Mouse (Mus musculus) ovary, adult 18-20 months (tissue): ENCODE results near the gene Acot13.
A peak's percentile ranks its signal among the peaks of the same experiment; 100 is the strongest.
"Not testable (repeated sequence)": the region's sequence is repeated elsewhere in the genome, so short reads cannot be mapped to it uniquely, and the experiment has no call there.

Experiments
- DNase-seq: peaks from one replicate; pipeline ENCODE4 v3.0.0; 2022; ENCODE audit warnings: low spot score, mixed read lengths

Gene Acot13

DNA sequence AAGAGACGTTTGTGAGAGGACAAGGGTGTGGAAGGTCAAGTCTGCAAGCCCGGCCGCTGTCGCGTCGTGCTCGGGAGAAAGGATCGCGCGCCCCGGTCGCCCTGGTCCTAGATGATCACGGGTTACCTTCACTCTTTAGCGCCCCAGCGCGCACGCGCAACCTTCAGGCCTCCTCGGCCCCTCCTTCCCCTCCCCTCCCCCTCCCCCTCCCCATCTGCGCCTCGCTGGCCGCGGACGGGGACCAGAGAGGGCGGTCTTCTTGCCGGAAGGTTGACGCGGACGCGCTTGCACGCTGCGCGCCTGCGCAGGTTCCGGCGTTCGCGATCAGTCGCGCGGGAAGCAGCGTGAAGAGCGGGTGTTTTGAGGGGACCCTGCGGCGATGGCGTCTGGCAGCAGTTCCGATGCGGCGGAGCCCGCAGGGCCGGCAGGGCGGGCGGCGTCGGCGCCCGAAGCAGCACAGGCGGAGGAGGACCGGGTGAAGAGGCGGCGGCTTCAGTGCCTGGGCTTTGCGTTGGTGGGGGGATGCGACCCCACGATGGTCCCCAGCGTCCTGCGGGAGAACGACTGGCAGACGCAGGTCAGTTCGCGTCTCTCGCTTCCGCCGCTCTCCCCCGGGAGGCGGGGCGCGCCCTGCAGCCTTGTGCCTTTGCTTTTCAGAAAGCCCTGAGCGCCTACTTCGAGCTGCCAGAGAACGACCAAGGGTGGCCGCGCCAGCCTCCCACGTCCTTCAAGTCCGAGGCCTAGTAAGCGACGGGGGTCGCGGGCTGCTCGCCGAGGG, at the start of gene Acot13, which contains the start of gene Tdp2:
Acot13 (minus strand) TSS at position 188 of the 778 bp plus-strand sequence.
Tdp2 (plus strand) TSS at position 327 of the 778 bp plus-strand sequence.
- DNase-seq: peak; percentile 92

DNA sequence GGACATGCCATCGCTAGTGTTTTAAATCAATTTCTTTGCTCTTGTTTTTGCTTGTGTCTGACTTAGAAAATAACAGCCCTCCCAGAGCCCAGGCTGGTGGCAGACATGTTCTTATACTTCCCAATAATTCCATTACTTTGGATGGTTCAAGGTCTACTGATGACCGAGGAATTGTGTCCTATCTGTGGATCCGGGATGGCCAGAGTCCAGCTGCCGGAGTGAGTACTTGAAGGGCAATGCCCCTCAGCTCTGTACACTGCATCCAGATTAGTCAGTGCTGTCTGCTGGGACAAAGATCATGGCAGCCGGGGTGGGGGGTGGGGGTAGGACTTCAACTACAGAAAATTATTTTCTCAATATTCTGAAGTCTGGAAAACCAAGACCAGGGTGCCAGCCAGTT, 49.4 kb upstream of the Acot13 start:
- DNase-seq: no peak

DNA sequence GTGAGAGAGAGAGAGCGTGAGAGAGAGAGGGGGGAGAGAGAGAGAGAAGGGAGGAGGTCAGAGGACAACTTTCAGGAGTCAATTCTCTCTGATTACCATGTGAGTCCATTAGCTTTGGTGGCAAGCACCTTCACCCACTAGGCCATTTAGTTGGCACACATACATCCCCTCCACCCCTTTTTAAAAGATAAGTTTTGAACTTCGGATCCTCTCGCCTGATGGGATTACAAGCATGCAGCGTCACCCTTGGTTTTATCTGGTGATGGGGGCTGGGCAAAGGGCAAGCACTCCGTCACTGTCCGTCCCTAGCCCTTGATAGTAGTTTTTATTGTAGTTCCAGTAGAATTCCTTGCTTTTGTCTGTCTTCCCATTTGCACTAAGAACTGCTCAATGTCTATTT, 48.9 kb upstream of the Acot13 start:
- no peak for DNase-seq

DNA sequence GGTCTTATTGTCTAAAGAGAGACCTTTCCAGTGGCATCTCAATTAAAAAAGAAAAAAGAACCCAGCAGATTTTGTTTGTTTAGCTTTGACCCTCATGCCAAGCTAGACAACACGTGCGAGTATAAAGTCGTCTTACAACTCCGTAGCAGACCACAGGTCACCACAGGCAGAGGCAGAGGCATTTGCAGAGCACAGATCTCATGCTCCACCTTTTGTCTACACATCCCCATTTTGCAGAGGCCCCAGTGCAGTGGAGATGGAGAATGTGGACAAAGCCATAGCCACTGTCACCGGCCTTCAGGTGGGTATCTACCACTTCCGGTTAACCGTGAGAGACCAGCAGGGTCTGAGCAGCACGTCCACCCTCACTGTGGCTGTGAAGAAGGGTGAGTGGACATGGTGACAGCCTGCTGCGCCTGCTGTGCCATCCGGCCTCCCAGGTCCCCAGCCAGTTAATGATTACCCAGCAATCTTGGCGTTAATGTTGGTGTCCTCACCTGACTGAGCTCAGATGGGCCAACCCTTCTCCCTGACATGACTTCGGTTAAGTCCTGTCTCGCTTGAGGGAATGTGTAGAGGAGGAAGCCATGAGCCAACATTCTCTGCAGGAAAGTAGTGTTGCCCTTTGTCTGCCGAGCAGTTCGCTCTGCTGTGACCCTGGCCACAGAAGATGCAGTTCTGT, 48.2 kb upstream of the Acot13 start:
- no peak for DNase-seq

DNA sequence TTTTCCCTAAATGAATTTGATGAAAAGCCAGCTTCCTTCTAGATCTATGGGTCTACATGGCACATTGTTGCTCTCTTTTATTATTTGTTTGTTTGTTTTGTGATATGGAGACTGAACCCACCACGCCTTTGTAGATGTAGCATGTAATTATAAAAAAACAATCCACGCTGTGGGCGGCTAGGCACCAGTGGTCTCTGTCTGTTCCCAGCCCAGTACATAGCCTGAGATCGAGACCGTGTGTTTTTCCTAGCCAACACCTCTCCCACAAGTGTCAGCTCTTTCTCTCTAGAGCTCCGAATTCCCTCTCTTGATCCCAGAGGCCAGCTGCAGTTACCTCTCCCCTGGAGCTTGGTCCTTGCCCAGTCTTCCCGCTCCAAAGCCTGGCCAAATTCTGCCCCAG, 36.9 kb upstream of the Acot13 start:
- no peak for DNase-seq

DNA sequence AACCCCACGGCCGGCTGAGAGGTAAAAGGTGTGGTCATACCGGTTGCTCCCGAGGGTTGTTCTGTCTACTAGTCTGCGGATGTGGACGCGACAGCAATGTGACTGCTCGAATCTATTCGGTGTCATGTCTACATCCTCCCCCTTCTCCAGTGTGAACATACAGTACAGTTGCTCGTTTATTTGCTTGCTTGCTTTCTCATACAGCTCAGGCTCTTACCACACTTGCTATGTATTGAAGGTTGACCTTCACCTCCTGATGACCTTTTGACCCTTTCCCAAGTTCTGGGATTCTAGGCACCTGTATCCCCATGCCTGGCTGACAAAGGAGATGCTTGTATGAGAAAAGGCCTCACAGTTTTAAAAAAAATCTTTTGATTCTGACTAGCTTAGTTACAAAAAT, 36.4 kb upstream of the Acot13 start:
- no peak for DNase-seq

DNA sequence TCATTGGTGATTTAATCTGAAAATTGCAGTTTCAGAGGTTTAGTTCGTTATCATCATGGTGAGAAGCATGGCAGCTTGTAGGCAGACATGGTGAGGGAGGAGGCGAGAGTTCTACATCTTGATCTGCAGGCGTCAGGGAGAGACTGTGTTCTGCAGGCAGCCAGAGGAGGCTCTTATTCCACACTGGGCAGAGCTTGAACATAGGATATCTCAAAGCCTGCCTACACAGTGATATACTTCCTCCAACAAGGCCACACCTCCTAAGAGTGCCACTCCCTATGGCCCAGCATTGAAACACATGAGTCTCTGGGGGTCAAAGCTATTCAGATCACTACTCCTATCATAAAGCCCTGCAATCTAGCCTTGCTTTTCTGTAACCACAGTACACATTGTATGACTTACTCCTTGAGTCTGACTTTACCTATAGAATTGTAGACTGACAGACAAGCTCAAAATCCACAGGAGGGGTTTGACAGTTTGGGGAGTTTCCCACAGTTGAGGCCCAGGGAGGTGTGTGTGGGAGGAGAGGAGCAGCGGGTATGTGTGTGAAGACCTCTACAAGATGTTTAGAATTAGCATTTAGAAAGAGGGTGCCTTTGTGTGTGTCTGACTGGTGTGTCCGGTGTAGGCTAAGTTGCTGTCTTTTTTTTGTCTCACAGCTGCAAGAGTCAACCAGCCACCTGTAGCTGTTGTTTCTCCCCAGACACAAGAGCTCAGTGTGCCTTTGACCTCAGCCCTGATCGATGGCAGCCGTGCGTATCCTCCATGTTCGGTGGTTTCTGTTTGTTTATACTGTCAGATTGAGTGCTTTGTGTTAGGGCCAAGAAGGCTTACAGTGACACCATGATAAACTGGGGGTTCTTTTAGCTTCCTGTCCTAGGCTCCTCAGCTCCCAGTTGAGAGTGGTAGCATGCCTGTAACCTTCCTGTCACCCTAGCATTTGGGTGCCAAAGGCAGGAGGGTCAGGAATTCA, 35.4 kb upstream of the Acot13 start:
- no peak for DNase-seq

DNA sequence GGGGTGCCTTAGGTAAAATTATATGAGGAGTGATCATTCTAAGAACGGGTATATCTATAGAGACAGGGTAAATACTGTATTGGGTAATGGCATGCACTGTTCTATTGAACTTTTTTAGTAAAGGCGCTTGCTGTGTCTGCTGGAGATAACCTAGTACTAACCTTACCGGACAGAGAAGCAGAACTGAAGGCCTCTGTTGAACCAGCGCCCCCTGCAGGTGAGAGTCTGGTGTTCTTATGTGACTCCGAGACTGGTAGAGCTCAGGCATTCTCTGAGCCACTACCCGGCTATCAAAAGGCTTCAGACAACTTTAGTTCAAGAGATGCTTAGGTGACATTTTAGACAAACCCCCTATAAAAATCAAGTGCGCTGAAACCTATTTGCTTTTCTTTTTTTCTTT, 31.2 kb upstream of the Acot13 start:
- DNase-seq: no peak

DNA sequence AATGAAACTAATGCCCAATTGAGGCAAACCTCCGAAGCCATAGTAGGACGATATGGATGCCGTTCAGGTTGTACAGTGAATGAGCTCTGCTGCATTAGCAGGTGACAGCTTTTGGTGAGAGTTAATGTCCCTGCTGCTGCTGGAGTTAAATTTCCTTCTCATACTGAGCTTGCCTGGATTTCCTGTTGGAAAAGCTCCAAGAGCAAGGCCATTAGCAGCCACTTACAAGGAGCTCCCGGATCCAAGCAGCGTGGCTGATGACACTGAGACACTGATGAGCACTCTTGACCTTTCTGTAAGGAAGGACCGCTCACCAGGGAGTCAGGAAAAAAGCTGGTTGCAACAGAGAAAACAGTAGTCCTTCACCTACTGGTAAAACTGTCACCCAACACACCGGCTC, 30.7 kb upstream of the Acot13 start:
- DNase-seq: no peak

DNA sequence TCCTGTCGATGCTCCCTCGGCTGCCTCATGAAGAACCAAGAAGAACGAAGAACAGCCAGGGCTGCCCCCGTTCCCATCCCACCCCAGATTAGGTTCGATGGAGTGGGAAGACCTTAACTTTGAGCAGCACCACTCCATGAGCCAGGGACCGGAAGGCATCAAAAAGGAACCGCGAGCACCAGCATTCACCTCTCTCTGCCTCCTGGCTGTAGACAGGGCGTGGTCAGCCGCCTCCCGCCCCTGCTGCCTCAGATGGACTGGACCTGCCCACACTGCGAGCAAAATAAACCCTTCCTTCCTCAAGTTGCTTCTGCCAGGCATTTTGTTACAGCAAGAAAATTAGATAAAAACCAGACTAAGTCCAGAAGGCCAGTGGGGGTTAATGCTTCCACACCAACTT, 29.7 kb upstream of the Acot13 start:
- DNase-seq: no peak

DNA sequence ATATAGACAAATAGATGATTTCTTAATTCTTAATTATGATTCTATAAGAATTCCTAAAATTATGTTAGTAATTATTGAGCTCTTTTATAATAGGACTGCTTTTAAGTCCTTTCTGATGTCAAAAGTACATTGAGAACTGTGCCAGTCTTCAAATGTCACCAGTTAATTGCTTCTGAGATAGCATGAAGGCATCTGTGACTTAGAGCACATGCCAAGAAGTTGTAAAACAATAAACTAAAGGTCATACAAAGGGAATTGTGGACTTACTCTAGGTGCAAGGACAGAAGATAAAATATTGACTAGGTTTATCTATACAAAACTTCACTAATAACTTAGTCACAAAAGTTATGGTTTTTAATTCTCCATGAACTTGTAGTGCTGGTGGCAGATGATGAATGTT, 27.8 kb upstream of the Acot13 start:
- DNase-seq: no peak

DNA sequence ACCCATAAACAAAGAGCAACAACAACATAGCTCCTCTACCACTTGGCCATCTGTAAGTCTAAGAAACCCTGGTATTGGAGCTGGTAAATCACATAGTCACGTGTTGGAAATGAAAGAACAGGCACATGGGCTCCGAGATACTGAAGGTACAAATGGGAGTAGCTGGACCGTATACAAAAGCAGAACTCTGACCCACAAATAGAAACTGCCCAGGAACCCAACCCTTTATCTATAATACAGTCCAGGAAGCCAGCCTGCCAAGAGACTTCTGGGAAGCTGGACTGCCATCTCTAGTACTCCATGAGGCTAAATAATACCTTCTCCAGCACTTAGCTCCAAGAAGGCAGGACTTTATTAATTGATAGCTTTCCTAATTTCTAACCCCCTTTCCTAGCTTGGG, 21.2 kb upstream of the Acot13 start:
- DNase-seq: no peak

DNA sequence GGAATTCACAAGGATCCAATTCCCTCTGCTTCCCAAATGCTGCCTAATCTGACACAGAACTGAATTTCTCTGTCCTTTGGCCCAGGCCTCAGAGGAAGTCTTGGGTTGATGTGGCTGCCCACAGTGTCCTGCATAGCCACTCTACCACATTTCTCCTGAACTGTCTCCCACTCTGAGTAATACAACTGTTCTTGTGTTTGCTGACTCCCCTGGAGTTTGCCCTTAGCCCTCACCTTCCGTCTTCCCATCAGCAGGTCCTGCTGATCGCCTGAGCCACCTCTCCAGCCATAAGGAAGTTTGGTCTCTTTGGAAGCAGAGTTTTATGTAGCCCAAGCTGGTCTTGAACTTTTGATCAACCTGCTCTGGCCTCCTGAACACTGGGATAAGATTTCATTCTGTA, 20.6 kb upstream of the Acot13 start:
- no peak for DNase-seq

DNA sequence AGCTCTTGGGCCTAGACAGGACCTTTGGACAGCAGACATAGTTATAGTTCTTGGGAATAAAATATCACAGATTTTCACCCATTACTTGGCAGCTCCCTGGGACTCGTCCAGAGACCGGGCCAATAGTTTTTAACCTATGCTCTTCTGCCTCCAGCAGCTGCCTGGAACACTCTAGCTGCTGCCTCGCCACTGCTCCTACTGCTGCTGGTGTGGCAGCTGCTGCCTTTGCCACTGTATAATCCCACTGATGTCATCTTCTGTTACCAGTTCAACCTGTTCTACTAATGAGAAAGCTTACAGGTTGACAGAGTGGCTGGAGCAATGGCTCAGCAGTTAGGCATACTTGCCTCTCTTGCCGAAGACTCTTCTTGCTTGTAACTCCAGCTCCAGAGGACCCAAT, 18.0 kb upstream of the Acot13 start:
- no peak for DNase-seq

DNA sequence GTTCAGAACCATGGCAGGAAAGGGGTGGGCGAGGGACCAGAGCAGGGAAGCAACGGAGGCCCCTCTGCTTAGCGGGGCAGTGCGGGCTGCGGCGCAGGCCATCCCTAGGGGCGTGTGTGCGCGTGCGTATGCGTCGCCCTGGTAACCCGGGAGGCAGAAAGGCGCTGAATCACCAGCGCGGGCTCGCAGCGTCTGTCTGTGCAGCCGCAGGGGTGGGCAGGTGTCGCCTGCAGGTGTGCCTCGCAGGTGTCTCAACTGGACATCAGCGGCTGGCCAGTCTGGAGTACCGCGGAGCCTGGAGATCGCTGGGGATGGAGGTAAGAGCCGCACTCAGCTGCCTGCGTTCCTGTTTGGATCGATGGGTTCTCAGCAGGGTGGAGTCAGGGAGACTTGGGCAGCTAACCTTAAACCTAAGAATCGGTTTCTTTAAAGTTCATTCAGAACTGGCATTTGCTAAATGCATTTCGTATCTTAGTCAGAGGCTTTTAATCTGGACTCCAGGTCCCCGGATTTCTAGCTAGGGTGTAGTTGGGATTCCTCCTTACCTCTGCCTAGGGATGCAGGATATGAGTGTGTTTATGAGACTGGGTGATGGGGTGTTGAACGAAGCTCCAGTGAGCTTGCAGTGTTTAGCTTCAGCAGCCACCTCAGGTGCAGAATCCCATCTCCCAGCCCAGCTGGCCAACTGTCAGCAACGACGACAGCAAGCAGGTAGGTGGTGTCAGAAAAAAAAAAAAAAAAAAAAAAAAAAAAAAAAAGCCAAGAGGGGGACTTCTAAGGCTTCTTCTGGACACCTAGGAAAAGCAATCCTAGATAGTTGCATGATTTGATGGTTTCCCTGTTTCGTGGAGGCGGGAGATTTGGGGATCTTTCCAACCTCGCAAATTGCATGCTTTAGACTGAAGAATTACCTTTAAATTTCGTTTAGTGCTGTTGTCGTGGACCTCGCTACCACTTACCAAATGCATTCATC, 13.9 kb upstream of the Acot13 start, which contains the start of gene D130043K22Rik:
D130043K22Rik (plus strand) TSS at position 153 of the 973 bp plus-strand sequence.
- DNase-seq: no peak

DNA sequence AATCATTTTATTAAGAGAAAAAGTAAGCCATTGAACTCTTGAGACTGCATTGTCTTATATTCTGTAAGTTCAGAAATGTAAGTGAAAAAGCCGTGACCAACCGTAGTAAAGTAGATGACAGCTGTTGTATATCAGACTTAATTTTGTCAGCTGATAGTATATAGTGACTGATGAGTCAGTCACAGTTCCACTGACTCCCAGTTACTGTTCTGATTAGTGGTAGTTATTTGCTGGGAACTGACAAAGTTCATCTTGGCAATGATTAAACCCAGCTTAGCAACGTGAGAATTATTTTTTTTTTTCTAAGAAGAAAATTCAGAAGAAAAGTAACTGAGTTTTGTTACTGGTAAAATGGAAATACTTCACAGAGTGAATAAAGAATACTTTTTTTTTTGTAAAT, 10.4 kb upstream of the Acot13 start:
- no peak for DNase-seq

DNA sequence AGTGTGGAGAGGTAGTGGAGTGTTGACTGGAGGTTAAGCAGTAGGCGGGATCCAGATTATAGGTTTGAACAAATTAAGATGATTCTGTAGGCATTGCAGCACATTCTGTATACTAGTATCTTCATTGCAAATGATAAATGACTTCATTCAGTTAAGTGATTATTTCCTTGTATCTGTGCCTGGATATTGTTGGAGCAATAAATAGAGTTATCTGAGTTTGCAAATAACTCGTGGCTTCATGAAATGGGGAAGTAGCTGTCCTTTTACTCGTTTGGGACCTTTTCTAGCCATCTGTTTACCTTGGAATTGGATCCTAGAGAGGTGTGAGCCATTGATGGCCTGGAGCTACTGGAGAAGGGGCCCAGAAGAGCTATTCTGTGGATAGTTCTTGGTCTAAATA, 8.5 kb upstream of the Acot13 start:
- DNase-seq: no peak

DNA sequence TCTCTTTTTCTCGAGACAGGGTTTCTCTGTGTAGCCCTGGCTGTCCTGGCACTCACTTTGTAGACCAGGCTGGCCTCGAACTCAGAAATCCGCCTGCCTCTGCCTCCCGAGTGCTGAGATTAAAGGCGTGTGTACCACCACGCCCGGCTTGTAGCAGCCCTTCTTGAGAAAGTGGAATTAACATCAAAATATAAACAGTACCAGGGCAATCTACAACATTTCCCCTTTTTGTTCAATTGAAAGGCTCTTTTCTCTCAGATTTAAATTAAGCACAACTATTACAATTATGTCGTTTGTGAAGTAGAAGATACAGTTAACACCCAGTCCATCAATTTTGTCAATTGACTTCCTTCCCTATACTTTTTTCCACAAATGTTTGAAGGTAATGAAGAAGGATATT, 6.4 kb upstream of the Acot13 start:
- not testable (repeated sequence) for DNase-seq

DNA sequence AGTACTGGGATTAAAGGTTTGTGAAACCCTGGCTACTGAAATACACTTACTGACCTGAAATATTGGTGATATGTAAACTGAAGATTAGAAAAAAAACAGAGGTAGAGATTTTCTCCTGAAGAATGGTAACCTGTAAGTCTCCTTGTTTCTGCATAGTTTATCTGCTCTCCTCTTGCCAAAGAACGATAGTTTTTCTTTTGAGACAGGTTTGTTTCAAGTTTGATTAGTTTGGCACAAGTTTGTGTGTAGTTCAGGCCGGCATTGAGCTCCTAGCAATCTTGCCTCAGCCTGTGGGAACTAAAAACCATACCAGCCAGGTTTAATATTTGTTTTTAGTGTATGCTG, 1.4 kb upstream of the Acot13 start:
- DNase-seq: no peak

DNA sequence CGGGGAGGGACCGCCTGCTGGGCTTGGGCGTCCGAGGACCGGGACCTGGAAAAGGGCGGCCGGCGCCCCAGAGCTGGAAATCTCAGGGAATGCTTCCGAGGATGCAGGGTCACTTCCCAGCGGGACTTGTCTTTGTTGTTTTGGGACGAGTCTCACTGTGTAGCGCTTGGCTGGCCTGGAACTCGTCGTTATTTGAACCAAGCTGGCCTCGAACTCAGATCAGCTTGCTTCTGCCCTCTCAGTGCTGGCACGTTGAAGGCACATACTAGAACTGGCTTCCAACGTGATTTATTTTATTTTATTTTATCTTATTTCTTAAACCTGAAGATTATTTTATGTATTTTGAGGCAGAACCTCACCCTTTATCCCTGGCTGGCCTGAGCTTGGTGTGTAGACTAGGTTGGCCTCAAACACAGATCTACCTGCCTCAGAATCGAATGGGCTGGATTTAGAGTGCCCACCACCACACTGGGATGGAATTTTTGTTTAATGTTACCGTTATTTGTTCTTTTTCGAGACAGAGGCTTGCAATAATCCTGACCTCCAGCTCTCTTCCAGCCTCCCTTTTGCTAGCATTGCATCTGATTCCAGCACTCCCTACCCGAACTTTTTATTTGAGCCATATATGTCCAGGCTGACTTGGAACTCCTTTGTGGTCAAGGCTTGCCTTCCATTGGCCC, 931 bp upstream of the Acot13 start:
- DNase-seq: no peak
